ENCODE assay signal across 34 mouse cellular contexts in the genomic region with DNA sequence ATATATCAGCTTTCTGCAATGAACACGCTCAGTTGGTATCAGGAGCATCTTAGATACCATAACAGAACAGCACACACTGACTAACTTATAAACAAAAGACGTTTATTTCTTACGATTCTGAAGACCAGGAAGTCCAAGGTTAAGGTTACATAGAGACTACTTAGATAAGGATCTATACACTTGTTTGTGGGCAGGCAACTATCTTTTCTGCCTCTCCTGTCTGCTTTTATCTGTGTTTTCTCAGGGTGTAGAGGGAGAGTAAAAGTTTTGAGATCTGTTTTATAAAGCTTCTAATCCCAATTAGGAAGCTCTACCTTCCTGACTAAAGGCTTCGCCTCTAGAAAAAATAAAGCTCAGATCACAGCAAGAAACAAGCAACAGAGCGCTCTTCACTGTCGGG.
"Had no signal": no experiment of that assay in that cellular context is flagged by ENCODE, and none has a peak within 500 bp of the region (broad histone marks: within the 10 kb centered on the region; RNA-seq: fewer than 3 reads in every experiment).

No protein-coding gene starts in this region.

- H3K9me3 ChIP-seq: heart, embryonic 12.5 days; heart, embryonic 13.5 days; heart, embryonic 15.5 days; hindbrain, embryonic 10.5 days; hindbrain, embryonic 12.5 days; hindbrain, embryonic 13.5 days; hindbrain, embryonic 15.5 days; intestine, embryonic 15.5 days; kidney, embryonic 15.5 days had no signal

- H3K36me3 ChIP-seq: heart, embryonic 12.5 days; heart, embryonic 13.5 days; heart, embryonic 15.5 days; hindbrain, embryonic 10.5 days; hindbrain, embryonic 12.5 days; hindbrain, embryonic 13.5 days; hindbrain, embryonic 15.5 days; intestine, embryonic 15.5 days; kidney, embryonic 15.5 days had no signal

- H3K27me3 ChIP-seq: heart, embryonic 12.5 days; heart, embryonic 13.5 days; heart, embryonic 15.5 days; hindbrain, embryonic 12.5 days; hindbrain, embryonic 13.5 days; hindbrain, embryonic 15.5 days; intestine, embryonic 15.5 days; kidney, embryonic 15.5 days had no signal

- ATAC-seq: hindbrain, embryonic 16.5 days; hindbrain, postnatal 0 days; inflammation-experienced regulatory T-cells, adult 6 months; intestine, embryonic 15.5 days; intestine, embryonic 16.5 days; intestine, postnatal 0 days had no signal

- H3K4me3 ChIP-seq: heart, embryonic 12.5 days; heart, embryonic 13.5 days; heart, embryonic 15.5 days; hindbrain, embryonic 10.5 days; hindbrain, embryonic 12.5 days; hindbrain, embryonic 13.5 days; hindbrain, embryonic 15.5 days; intestine, embryonic 15.5 days; kidney, embryonic 15.5 days; layer of hippocampus, adult 2 months; left cerebral cortex, adult 2 months had no signal

- DNase-seq: heart, postnatal 10 days; heart, postnatal 14 days; heart, postnatal 36 days; heart, postnatal 4 days; kidney, adult 11 months; kidney, adult 18-20 months; kidney, adult 2 months; kidney, adult 8-10 months; kidney, adult 9 months; kidney, postnatal 10 days; kidney, postnatal 14 days; kidney, postnatal 25 days; kidney, postnatal 36 days; kidney, postnatal 4 days; layer of hippocampus, adult 9-11 months; layer of hippocampus, postnatal 36 days had no signal

- H3K9ac ChIP-seq: heart, embryonic 12.5 days; heart, embryonic 13.5 days; heart, embryonic 15.5 days; hindbrain, embryonic 12.5 days; hindbrain, embryonic 13.5 days; hindbrain, embryonic 14.5 days; hindbrain, embryonic 15.5 days; intestine, embryonic 15.5 days; kidney, embryonic 15.5 days had no signal

- H3K27ac ChIP-seq: heart, embryonic 13.5 days; heart, embryonic 15.5 days; hindbrain, embryonic 10.5 days; hindbrain, embryonic 12.5 days; hindbrain, embryonic 13.5 days; hindbrain, embryonic 14.5 days; hindbrain, embryonic 15.5 days; hindbrain, postnatal 0 days; intestine, embryonic 15.5 days; kidney, embryonic 15.5 days; kidney, postnatal 0 days; layer of hippocampus, adult 2 months; left cerebral cortex, adult 2 months had no signal

- H3K4me1 ChIP-seq: heart, embryonic 12.5 days; heart, embryonic 13.5 days; heart, embryonic 15.5 days; hindbrain, embryonic 10.5 days; hindbrain, embryonic 12.5 days; hindbrain, embryonic 15.5 days; intestine, embryonic 15.5 days; kidney, embryonic 15.5 days had no signal
